Mouse (Mus musculus) hindbrain, embryonic 11.5 days (tissue): ENCODE results near the gene Wasf2. TPM values are rescaled to one million over a fixed set of nuclear protein-coding genes. Genes with fewer than 3 reads are reported as not detected.

Source experiments
- ATAC-seq: fragments of 200-750 bp; cut with Nextera tagmentation; 2 replicates; pipeline ENCODE4 v1.8.0; 2017; ENCODE audit warnings: mild to moderate bottlenecking, moderate TSS enrichment, moderate library complexity; ENCODE audit not compliant: low FRiP score
- DNase-seq: peaks from one replicate; pipeline ENCODE4 v3.0.0-alpha.2; 2015; ENCODE audit warnings: low spot score
- H3K27ac ChIP-seq: fragments of 300-500 bp; sonication (generic); 2 replicates; pipeline ENCODE4 v1.5.1; 2014; ENCODE audit warnings: mild to moderate bottlenecking, low read depth, low read length
- H3K27me3 ChIP-seq: fragments of 300-500 bp; sonication (generic); 2 replicates; pipeline ENCODE4 v1.6.1; 2014; ENCODE audit warnings: mild to moderate bottlenecking, low read length, moderate library complexity, mixed read lengths; ENCODE audit not compliant: control insufficient read depth, insufficient read depth
- H3K36me3 ChIP-seq: fragments of 300-500 bp; sonication (generic); 2 replicates; pipeline ENCODE4 v1.6.1; 2014; ENCODE audit warnings: mild to moderate bottlenecking, low read length, moderate library complexity, mixed read lengths; ENCODE audit not compliant: control insufficient read depth, insufficient read depth
- H3K4me1 ChIP-seq: fragments of 300-500 bp; sonication (generic); replicated peaks from 2 replicates; pipeline ENCODE4 v1.6.1; 2014; ENCODE audit warnings: low read length, mixed read lengths; ENCODE audit not compliant: control insufficient read depth, insufficient read depth
- H3K4me2 ChIP-seq: fragments of 300-500 bp; sonication (generic); replicated peaks from 2 replicates; pipeline ENCODE4 v1.6.1; 2014; ENCODE audit warnings: mild to moderate bottlenecking, low read depth, low read length
- H3K4me3 ChIP-seq: fragments of 300-500 bp; sonication (generic); 2 replicates; pipeline ENCODE4 v1.5.1; 2014; ENCODE audit warnings: low read depth, low read length
- H3K9ac ChIP-seq: fragments of 300-500 bp; sonication (generic); 2 replicates; pipeline ENCODE4 v1.6.1; 2014; ENCODE audit warnings: low read depth, low read length
- H3K9me3 ChIP-seq: fragments of 300-500 bp; sonication (generic); 2 replicates; pipeline ENCODE4 v1.6.1; 2016; ENCODE audit warnings: low read length; ENCODE audit not compliant: control insufficient read depth
- WGBS: fragments of 180-500 bp; shearing (Covaris S2); extraction: QIAGEN DNeasy Blood & Tissue Kit; methylation state at CpG from one replicate; pipeline ENCODE4 v1.1.7; 2014; 5-methylcytosine and 5-hydroxymethylcytosine counted together
- polyA plus RNA-seq: library from polyadenylated mRNA; unstranded; fragments of >200 nt; fragmentation: Nextera tagmentation; extraction: Ambion mirVana; gene quantifications from 2 replicates; pipeline ENCODE4 v1.2.1, GENCODE M21; 2014

Wasf2 gene
- polyA plus RNA-seq, 1 experiment from 2014 or later, result 58.4 TPM

DNA sequence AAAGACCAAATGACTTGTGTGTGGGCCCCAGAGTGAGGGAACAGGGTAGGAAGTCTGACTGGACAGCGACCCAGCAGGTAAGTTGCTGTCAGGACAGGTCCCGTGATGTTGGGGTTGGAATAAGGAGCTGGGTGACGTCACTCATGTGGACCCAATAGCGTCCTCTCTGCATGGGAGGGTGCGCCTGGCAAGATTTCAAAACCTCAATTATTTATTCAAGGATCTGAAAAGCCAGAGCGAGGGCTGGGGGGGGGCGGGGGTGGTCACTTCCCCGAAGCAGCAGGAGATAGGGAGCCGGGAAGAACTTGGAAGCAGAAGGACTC is 82.9 kb downstream of the Wasf2 start:
- 0% methylated on average over 9 of the region's 9 CpGs for WGBS

DNA sequence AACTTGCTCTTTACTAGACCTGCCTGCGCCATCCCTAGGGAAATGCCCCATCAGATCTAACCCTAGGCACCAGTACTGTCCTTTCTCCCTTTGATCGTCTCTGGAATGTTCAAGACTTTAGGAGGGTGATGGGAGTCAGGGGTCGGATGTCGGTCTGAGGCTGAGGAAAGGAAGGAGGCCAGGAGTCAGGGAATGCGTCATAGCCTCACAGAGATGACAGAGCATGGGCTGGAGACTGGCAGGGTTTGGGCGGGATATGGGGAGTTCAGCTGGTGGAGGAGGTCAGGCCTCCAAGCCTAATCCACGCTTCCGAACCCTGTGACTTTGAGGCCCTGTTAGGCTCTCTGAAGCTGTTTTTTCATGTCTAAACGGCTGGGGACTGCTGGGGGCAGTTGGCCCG is 83.4 kb downstream of the Wasf2 start:
- H3K27me3 ChIP-seq, result peaks cover 29% of the 10 kb centered on the region
- H3K36me3 ChIP-seq, result no peaks in the 10 kb centered on the region
- peak overlapping the region; percentile 29; the same call in 1 of the 2 replicates for H3K4me2 ChIP-seq
- H3K9me3 ChIP-seq, result no peaks in the 10 kb centered on the region
- H3K4me1 ChIP-seq, result peaks cover 7% of the 10 kb centered on the region; the same call in 1 of the 2 replicates
- no peak for ATAC-seq
- no peak overlapping the region for H3K27ac ChIP-seq
- 10% methylated on average over 10 of the region's 10 CpGs for WGBS
- peak overlapping the region; percentile 4; the same call in 1 of the 2 replicates for H3K4me3 ChIP-seq
- no peak for DNase-seq
- H3K9ac ChIP-seq, result no peak overlapping the region

More for the DNA sequence above, 82.9 kb downstream of the Wasf2 start:
- no peaks in the 10 kb centered on the region for H3K36me3 ChIP-seq
- ATAC-seq (no peak), DNase-seq (no peak)
- H3K27ac ChIP-seq, result no peak overlapping the region
- peaks cover 29% of the 10 kb centered on the region for H3K27me3 ChIP-seq
- H3K4me1 ChIP-seq, result peaks cover 7% of the 10 kb centered on the region; the same call in 1 of the 2 replicates
- H3K9ac ChIP-seq, result no peak overlapping the region
- peak overlapping the region; percentile 29 for H3K4me2 ChIP-seq
- H3K9me3 ChIP-seq, result no peaks in the 10 kb centered on the region
- peak overlapping the region; percentile 4; the same call in 1 of the 2 replicates for H3K4me3 ChIP-seq

DNA sequence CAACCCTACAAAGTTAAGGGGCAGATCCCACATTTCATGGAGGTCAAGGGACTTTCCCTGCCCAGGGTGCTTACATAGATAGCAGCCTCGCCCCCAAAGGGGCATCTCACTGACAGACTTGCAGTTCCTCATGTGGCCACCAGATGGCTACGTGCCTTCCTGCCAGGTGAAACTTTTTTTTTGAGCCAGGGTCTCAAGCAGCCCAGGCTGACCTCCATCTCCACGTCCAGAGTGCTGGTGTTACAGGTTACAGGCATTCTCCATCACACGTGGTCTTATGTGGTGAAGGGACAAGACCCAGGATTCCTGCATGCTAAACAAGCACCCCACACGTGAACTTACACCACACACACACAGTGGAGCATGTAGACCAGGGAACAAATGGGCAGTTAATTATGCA is 87.3 kb downstream of the Wasf2 start:
- Histone ChIP-seq H3K36me3 (no peaks in the 10 kb centered on the region), H3K4me3 (no peak overlapping the region), H3K9me3 (no peaks in the 10 kb centered on the region), H3K9ac (no peak overlapping the region), H3K4me1 (peaks cover 6% of the 10 kb centered on the region; the same call in 1 of the 2 replicates), H3K27me3 (peaks cover 30% of the 10 kb centered on the region), H3K27ac (no peak overlapping the region), H3K4me2 (no peak overlapping the region)
- WGBS, result under 1% methylated on average over 5 of the region's 5 CpGs
- DNase-seq, result peak; percentile 82
- ATAC-seq, result no peak

DNA sequence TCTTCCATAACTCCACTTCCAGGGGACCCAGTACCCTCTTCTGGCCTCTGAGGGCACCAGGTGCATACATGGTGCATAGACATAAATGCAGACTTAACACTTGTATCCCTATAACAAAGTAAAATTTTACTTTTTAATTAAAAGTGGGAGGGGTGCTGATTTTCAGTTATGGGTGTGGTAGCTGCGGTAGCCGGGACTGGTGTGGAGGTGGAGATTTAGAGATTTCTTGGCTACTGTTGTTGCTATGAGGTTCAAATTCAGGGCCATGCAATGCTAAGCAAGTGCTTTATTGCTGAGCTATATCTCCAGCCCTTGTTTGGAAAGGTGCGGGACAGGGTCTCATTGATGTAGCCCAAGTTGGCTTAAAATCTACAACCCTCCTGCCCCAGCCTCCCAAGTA is 88.4 kb downstream of the Wasf2 start:
- H3K4me2 ChIP-seq, result no peak overlapping the region
- ATAC-seq, result no peak
- DNase-seq, result no peak
- peaks cover 21% of the 10 kb centered on the region for H3K27me3 ChIP-seq
- H3K27ac ChIP-seq, result no peak overlapping the region
- no peaks in the 10 kb centered on the region for H3K36me3 ChIP-seq
- 0 out of 2 replicates have a peak, but pooled peaks cover 2% of the 10 kb centered on the region for H3K4me1 ChIP-seq
- WGBS, result 94% methylated on average over 3 of the region's 3 CpGs
- H3K9me3 ChIP-seq, result no peaks in the 10 kb centered on the region
- H3K9ac ChIP-seq, result no peak overlapping the region
- H3K4me3 ChIP-seq, result no peak overlapping the region

DNA sequence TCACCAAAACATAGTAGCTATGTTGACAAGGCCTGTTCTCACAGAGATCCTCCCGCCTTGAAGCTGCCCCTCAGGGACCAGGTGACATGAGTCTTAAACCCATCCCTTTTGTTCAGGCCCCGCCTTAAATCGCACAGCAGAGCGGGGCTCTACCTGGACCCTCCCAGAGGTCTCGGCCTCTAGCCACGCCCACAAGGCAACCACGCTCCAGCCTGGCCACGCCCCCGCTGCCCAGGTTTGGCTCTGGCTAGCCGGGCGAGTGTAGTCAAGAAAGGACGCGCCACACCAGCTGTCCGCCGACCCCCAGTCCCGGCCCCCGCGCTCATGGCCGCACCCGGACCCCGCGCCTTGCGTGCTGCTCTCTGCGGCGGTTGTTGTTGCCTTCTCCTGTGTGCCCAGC is 90.4 kb downstream of the Wasf2 start:
- 3% methylated on average over 23 of the region's 25 CpGs for WGBS
- Histone ChIP-seq H3K4me3 (peak overlapping the region; percentile 17; the same call in 1 of the 2 replicates), H3K27ac (no peak overlapping the region), H3K9ac (peak overlapping the region; percentile 34; the same call in 1 of the 2 replicates), H3K36me3 (no peaks in the 10 kb centered on the region), H3K9me3 (no peaks in the 10 kb centered on the region), H3K27me3 (peaks cover 14% of the 10 kb centered on the region), H3K4me1 (0 out of 2 replicates have a peak, but pooled peaks cover 2% of the 10 kb centered on the region), H3K4me2 (peak overlapping the region; percentile 43)
- DNase-seq (peak; percentile 64), ATAC-seq (no peak)

DNA sequence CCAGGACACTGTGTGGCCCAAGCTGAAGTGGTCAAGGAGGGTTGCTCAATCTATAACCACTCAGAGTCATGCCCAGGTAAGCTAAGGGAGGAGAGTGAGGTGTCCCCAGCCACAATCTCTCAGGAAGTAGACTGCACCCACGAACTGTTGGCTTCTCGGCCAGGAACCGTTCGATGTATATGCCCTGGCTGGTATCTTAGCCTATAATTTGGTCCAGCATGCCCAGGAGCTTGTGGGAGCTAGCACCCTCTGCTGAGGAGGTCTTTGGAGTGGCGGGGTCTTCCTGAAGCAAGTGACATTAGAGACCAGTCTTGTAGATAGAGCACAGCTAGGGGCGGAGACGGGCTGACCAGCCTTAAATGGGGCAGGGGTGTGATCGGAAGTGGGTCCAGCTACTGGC is 91.4 kb downstream of the Wasf2 start:
- H3K27me3 ChIP-seq, result peaks cover 14% of the 10 kb centered on the region
- DNase-seq, result no peak
- H3K9ac ChIP-seq, result no peak overlapping the region
- no peak overlapping the region for H3K27ac ChIP-seq
- 84% methylated on average over 8 of the region's 8 CpGs for WGBS
- H3K9me3 ChIP-seq, result no peaks in the 10 kb centered on the region
- H3K4me2 ChIP-seq, result no peak overlapping the region
- no peak for ATAC-seq
- H3K4me1 ChIP-seq, result 0 out of 2 replicates have a peak, but pooled peaks cover 2% of the 10 kb centered on the region
- no peak overlapping the region for H3K4me3 ChIP-seq
- no peaks in the 10 kb centered on the region for H3K36me3 ChIP-seq

DNA sequence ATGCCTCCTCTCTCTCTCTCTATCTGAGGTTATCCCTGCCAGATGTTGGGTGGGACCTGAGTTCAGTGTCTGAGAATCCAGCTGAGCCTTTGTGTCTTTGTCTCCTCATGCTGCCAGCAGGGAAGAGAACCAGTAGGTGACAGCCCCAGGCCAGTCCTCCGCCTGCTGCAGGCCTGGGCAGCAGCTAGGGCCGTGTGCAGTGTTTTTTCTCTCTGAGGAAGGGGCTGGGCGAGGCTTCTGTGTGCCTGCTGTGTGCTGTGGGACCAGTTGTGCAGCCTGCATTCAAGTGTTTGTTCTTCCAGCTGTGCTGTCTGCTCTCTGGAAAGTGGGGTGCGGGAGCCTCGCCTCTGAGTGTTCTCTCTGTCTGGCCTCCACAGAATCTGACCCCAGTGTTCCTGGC is 93.6 kb downstream of the Wasf2 start:
- ATAC-seq (no peak), DNase-seq (no peak)
- Histone ChIP-seq H3K9ac (no peak overlapping the region), H3K36me3 (no peaks in the 10 kb centered on the region), H3K27ac (no peak overlapping the region), H3K4me1 (0 out of 2 replicates have a peak, but pooled peaks cover 2% of the 10 kb centered on the region), H3K27me3 (peaks cover 14% of the 10 kb centered on the region), H3K9me3 (no peaks in the 10 kb centered on the region), H3K4me2 (no peak overlapping the region), H3K4me3 (no peak overlapping the region)
- WGBS, result 51% methylated on average over 5 of the region's 5 CpGs

DNA sequence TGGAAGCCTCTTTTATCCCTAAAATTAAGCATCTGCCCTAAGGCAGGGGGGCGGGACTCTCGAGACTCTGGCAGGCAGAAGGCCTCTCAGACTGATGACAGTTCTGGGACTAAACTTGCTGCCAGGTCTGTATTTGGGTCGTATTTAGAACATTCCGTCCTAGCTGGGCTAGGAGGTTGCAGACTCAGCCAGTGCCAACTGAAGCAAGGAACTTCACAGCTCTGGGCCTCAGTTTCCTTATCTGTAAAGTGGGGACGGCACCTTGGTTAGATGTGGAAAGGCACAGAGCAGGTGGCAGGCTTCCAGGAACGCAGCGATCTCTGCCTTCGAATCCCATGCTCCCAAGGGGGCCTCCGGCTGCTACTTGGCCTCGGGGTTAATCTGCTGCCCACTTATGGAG is 95.8 kb downstream of the Wasf2 start:
- no peaks in the 10 kb centered on the region for H3K36me3 ChIP-seq

DNA sequence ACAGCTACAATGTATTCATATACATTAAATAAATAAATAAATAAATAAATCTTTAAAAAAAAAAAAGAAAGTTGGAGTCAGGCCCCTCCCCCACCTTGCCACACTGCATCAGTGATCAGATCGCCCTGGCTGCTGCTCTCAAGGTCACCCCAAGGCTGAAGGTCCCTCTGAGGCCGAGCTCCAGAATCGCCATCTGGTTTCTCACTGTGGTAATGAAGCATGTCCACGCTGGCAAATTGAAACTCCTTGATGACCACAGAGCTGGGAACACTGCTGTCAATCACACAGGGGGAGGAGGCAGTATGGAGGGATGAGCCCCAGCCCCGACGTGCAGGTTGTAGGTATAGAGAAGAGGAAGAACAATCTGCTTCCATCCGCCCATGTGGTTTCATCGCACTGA is 97.3 kb downstream of the Wasf2 start:
- H3K9ac ChIP-seq, result no peak overlapping the region
- H3K4me3 ChIP-seq, result no peak overlapping the region
- no peaks in the 10 kb centered on the region for H3K36me3 ChIP-seq
- H3K27me3 ChIP-seq, result no peaks in the 10 kb centered on the region
- ATAC-seq, result 0 out of 2 replicates have a peak, but pooled peaks have one; percentile 38
- 50% methylated on average over 8 of the region's 8 CpGs for WGBS
- H3K9me3 ChIP-seq, result no peaks in the 10 kb centered on the region
- H3K4me1 ChIP-seq, result no peaks in the 10 kb centered on the region
- H3K4me2 ChIP-seq, result no peak overlapping the region
- H3K27ac ChIP-seq, result no peak overlapping the region
- DNase-seq, result peak; percentile 44

More for the DNA sequence above, 95.8 kb downstream of the Wasf2 start:
- Histone ChIP-seq H3K9ac (no peak overlapping the region), H3K27ac (no peak overlapping the region), H3K4me2 (no peak overlapping the region), H3K4me1 (no peaks in the 10 kb centered on the region), H3K9me3 (no peaks in the 10 kb centered on the region), H3K27me3 (peaks cover 3% of the 10 kb centered on the region), H3K4me3 (no peak overlapping the region)
- DNase-seq (no peak), ATAC-seq (no peak)
- WGBS, result 76% methylated on average over 10 of the region's 10 CpGs
